Comparison of ENCODE assay signal across 8 mouse cellular contexts in the genomic region with DNA sequence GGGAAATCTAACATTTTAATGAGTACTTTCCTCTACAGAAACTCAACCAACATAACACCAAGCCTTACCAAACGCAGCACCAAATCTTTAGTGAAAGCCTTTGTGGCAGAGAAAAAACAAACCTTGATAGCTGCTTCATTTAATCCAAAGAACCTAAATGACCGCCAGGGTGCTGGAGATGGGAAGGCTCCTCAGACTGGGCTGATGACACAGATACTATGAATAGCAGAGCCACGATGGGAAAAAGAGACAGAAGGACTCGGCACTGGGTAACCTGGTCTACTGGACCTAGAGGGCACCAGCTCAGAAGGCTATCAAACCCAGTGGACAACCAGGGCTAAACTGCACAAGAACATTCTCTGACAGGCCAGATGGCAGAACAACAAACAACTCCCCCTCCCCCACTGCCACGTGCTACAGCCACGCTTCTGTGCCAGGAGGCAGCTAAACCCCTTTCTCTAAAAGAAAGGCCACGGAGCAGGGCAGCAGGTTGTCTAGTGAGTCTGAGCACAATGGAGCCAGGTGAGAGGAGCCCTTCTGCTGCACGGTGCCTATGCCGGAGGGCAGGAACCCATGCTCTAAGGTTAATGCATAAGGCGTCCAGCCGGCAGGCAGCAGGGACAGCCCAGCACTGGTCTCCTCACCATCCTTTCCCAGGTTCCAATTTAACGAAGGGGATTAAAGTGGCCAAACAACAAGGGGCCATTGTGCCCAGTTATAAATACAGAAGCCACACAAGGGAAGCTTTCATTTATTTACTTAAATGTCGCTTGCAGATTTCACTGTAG. TPM values are rescaled to one million over a fixed set of nuclear protein-coding genes. Genes with fewer than 3 reads are reported as not detected.
DNase-seq lines count a peak whose midpoint lies in the region; ATAC-seq and TF ChIP-seq lines count a peak whose summit lies in the region.

No protein-coding gene starts in this region.

- no peak overlapping the region for H3K4me3 ChIP-seq in forebrain, embryonic 11.5 days (ENCODE audit: low read depth, low read length)
- peak overlapping the region; percentile 18 for H3K4me3 ChIP-seq in hindbrain, embryonic 15.5 days
- H3K4me3 ChIP-seq in neural tube, embryonic 12.5 days, result peak overlapping the region; percentile 15; the same call in 1 of the 2 replicates

- peak overlapping the region; percentile 32 for H3K4me2 ChIP-seq in forebrain, embryonic 11.5 days (ENCODE audit: low read depth, low read length, severe bottlenecking)
- H3K4me2 ChIP-seq in hindbrain, embryonic 15.5 days, result peak overlapping the region; percentile 76
- peak overlapping the region; percentile 68 for H3K4me2 ChIP-seq in neural tube, embryonic 12.5 days (replicated peaks)

- H3K27ac ChIP-seq in forebrain, embryonic 11.5 days (ENCODE audit: low read depth, low read length), result peak overlapping the region; percentile 74
- H3K27ac ChIP-seq in hindbrain, embryonic 15.5 days (replicated peaks), result peak overlapping the region; percentile 80
- peak overlapping the region; percentile 75 for H3K27ac ChIP-seq in neural tube, embryonic 12.5 days

- peak; percentile 4; the same call in 1 of the 2 replicates for TF ChIP-seq CTCF in brain, embryonic 14.5 days (IDR thresholded peaks at IDR 0.05; ENCODE audit: borderline replicate concordance, extremely low read depth, insufficient read depth, insufficient read length)

- no peaks in the 10 kb centered on the region for H3K36me3 ChIP-seq in forebrain, embryonic 11.5 days (ENCODE audit: control insufficient read depth, insufficient read depth, low read length)
- H3K36me3 ChIP-seq in hindbrain, embryonic 15.5 days, result no peaks in the 10 kb centered on the region
- H3K36me3 ChIP-seq in neural tube, embryonic 12.5 days, result no peaks in the 10 kb centered on the region

- ATAC-seq in forebrain, embryonic 11.5 days (replicated peaks; ENCODE audit: low FRiP score), result peak; percentile 64
- ATAC-seq in hindbrain, embryonic 15.5 days (ENCODE audit: low FRiP score, low read depth), result peak; percentile 28; the same call in 1 of the 2 replicates
- ATAC-seq in neural tube, embryonic 12.5 days (ENCODE audit: low FRiP score, low read depth), result peak; percentile 23; the same call in 1 of the 2 replicates

- DNase-seq in Muller cell, postnatal 12 days (ENCODE audit: inconsistent ontology term), result peak; percentile 57
- peak; percentile 91 for DNase-seq in brain, embryonic 14.5 days (ENCODE audit: low read depth)
- DNase-seq in forebrain, embryonic 11.5 days (ENCODE audit: low spot score), result peak; percentile 82
- peak; percentile 66 to 77 for DNase-seq in left cerebral cortex, postnatal 10 days (ENCODE audit: extremely low spot score in 1 of 2, low spot score in 2 of 2)
- DNase-seq in spleen, postnatal 14 days (ENCODE audit: low spot score in 2 of 2), result no peak
- no peak for DNase-seq in urinary bladder, adult 2 months (ENCODE audit: low spot score)

- no peaks in the 10 kb centered on the region for H3K27me3 ChIP-seq in forebrain, embryonic 11.5 days (ENCODE audit: control insufficient read depth, insufficient read depth, low read length)
- H3K27me3 ChIP-seq in hindbrain, embryonic 15.5 days, result no peaks in the 10 kb centered on the region
- H3K27me3 ChIP-seq in neural tube, embryonic 12.5 days (replicated peaks), result no peaks in the 10 kb centered on the region

- intact Hi-C loops in left cerebral cortex, postnatal 10 days (cut with DNase I), result no loop called here

- H3K4me1 ChIP-seq in forebrain, embryonic 11.5 days (replicated peaks; ENCODE audit: control insufficient read depth, insufficient read depth, low read length), result peaks cover 38% of the 10 kb centered on the region
- peaks cover 83% of the 10 kb centered on the region for H3K4me1 ChIP-seq in hindbrain, embryonic 15.5 days (replicated peaks)
- H3K4me1 ChIP-seq in neural tube, embryonic 12.5 days, result peaks cover 65% of the 10 kb centered on the region

- peak overlapping the region; percentile 7 for H3K9ac ChIP-seq in forebrain, embryonic 11.5 days (ENCODE audit: low read length)
- H3K9ac ChIP-seq in hindbrain, embryonic 15.5 days, result peak overlapping the region; percentile 27
- peak overlapping the region; percentile 43 for H3K9ac ChIP-seq in neural tube, embryonic 12.5 days

- WGBS in forebrain, embryonic 11.5 days, result 21% methylated on average over 13 of the region's 13 CpGs
- 10% methylated on average over 13 of the region's 13 CpGs for WGBS in hindbrain, embryonic 15.5 days
- WGBS in neural tube, embryonic 12.5 days, result 24% methylated on average over 13 of the region's 13 CpGs

- TF ChIP-seq POLR2A in brain, embryonic 14.5 days (IDR thresholded peaks at IDR 0.05; ENCODE audit: borderline replicate concordance, extremely low read depth, insufficient read depth, insufficient read length, poor library complexity, severe bottlenecking), result no peak

- no peaks in the 10 kb centered on the region for H3K9me3 ChIP-seq in forebrain, embryonic 11.5 days (ENCODE audit: control insufficient read depth, low read length)
- no peaks in the 10 kb centered on the region for H3K9me3 ChIP-seq in hindbrain, embryonic 15.5 days
- no peaks in the 10 kb centered on the region for H3K9me3 ChIP-seq in neural tube, embryonic 12.5 days

RNA-seq across cellular contexts. Expression of a gene that starts 50.7 kb away (rescaled TPM):
- 35.9 and 36.8 TPM in 2 replicates for polyA plus RNA-seq in brain, embryonic 14.5 days (2012; rRNA removed)
- 11.5 and 12.1 TPM in 2 replicates for polyA plus RNA-seq in forebrain, embryonic 11.5 days (2014; fragmentation: Nextera tagmentation; extraction: Ambion mirVana)
- 24.9 and 25.8 TPM in 2 replicates for polyA plus RNA-seq in hindbrain, embryonic 15.5 days (2015; fragmentation: Nextera tagmentation; extraction: Ambion mirVana)
- 10 to 100 TPM; 64.2 to 66.8 TPM for total RNA-seq in left cerebral cortex, postnatal 10 days (2021)
- polyA plus RNA-seq in neural tube, embryonic 12.5 days (2016; fragmentation: Nextera tagmentation; extraction: Ambion mirVana), result 30.0 and 30.8 TPM in 2 replicates
- polyA plus RNA-seq in urinary bladder, adult 2 months (2012; rRNA removed), result 21.0 and 23.2 TPM in 2 replicates

Comparison
In these comparisons a context has a peak if more than half of its experiments do, and no peak if none do; other contexts are left out.
1. DNase-seq: peak in Muller cell, postnatal 12 days (single experiment), brain, embryonic 14.5 days (single experiment), forebrain, embryonic 11.5 days (single experiment) and left cerebral cortex, postnatal 10 days (2 of 2); none in spleen, postnatal 14 days (0 of 2) and urinary bladder, adult 2 months (single experiment).
2. Peak in every context shown above with its lines, with median percentiles within 50 percentile points of each other: ATAC-seq, H3K27ac ChIP-seq, H3K4me2 ChIP-seq and H3K9ac ChIP-seq.